Mouse (Mus musculus) G1E (cell line): ENCODE results near the gene Zzz3.

Source experiments
- CTCF ChIP-seq: IDR thresholded peaks from 2 replicates; pipeline ENCODE4 v1.5.1; 2012; ENCODE audit warnings: low read depth, low read length, inconsistent platforms, mixed read lengths
- GATA1 ChIP-seq: IDR thresholded peaks from 2 replicates; pipeline ENCODE4 v1.6.1; 2012; ENCODE audit warnings: borderline replicate concordance, low read length, inconsistent platforms, mixed read lengths
- POLR2AphosphoS5 ChIP-seq: IDR thresholded peaks from 2 replicates; pipeline ENCODE4 v1.6.1; 2012; ENCODE audit warnings: low read depth, low read length, inconsistent platforms; ENCODE audit not compliant: insufficient replicate concordance

GRCm38 (mm10) chr3:152432677-152433076 lies 37.4 kb downstream of the Zzz3 start:
- TF ChIP-seq CTCF, result no peak
- no peak for TF ChIP-seq GATA1
- TF ChIP-seq POLR2AphosphoS5, result no peak
